10 mouse cellular contexts compared by ENCODE assay signal in genomic region chr16:70239432-70239941, GRCm38 (mm10).
A peak's percentile ranks its signal among the peaks of the same experiment; 100 is the strongest.
DNase-seq lines count a peak whose midpoint lies in the region; ATAC-seq and TF ChIP-seq lines count a peak whose summit lies in the region.
"Had no signal": no experiment of that assay in that cellular context is flagged by ENCODE, and none has a peak within 500 bp of the region (broad histone marks: within the 10 kb centered on the region; RNA-seq: fewer than 3 reads in every experiment).

No protein-coding gene starts in this region.

- no peak overlapping the region for H3K4me2 ChIP-seq in hindbrain, embryonic 12.5 days (replicated peaks)
- H3K4me2 ChIP-seq in limb, embryonic 14.5 days (replicated peaks; ENCODE audit: low read depth, low read length, severe bottlenecking): no peak overlapping the region
- H3K4me2 ChIP-seq in intestine, postnatal 0 days (replicated peaks; ENCODE audit: low read depth): no peak overlapping the region

- H3K27ac ChIP-seq in hindbrain, embryonic 12.5 days: no peak overlapping the region
- H3K27ac ChIP-seq in hindbrain, embryonic 10.5 days: no peak overlapping the region
- H3K27ac ChIP-seq in limb, embryonic 14.5 days (replicated peaks; ENCODE audit: low read depth, low read length): no peak overlapping the region
- no peak overlapping the region for H3K27ac ChIP-seq in intestine, postnatal 0 days (ENCODE audit: low read depth, low read length)

- H3K36me3 ChIP-seq in hindbrain, embryonic 12.5 days: no peaks in the 10 kb centered on the region
- no peaks in the 10 kb centered on the region for H3K36me3 ChIP-seq in hindbrain, embryonic 10.5 days
- H3K36me3 ChIP-seq in limb, embryonic 14.5 days (ENCODE audit: control insufficient read depth, insufficient read depth, low read length): no peaks in the 10 kb centered on the region
- no peaks in the 10 kb centered on the region for H3K36me3 ChIP-seq in intestine, postnatal 0 days (ENCODE audit: control insufficient read depth, insufficient read depth)

- no peak for DNase-seq in hindbrain, embryonic 10.5 days (ENCODE audit: low spot score)
- peak; percentile 69 for DNase-seq in forelimb bud, embryonic 11.5 days (ENCODE audit: low read depth, low spot score)
- no peak for DNase-seq in limb, embryonic 14.5 days (ENCODE audit: low spot score)
- DNase-seq in retina, embryonic 14.5 days (ENCODE audit: low spot score): peak; percentile 55
- DNase-seq in heart, adult 18-20 months: no peak
- no peak for DNase-seq in lung, adult 2 months
- DNase-seq: adrenal gland, postnatal 10 days; gastrocnemius, postnatal 10 days had no signal

- 27% methylated on average over 7 of the region's 7 CpGs for WGBS in hindbrain, embryonic 12.5 days
- WGBS in hindbrain, embryonic 10.5 days: 36% methylated on average over 7 of the region's 7 CpGs
- 11% methylated on average over 7 of the region's 7 CpGs for WGBS in limb, embryonic 14.5 days
- WGBS in intestine, postnatal 0 days: 42% methylated on average over 7 of the region's 7 CpGs
- WGBS in lung, adult 2 months: 59% methylated on average over 7 of the region's 7 CpGs

- H3K4me1 ChIP-seq in hindbrain, embryonic 12.5 days: peaks cover 3% of the 10 kb centered on the region; the same call in 1 of the 2 replicates
- H3K4me1 ChIP-seq in hindbrain, embryonic 10.5 days (replicated peaks): peaks cover 8% of the 10 kb centered on the region; the same call in 1 of the 2 replicates
- peaks cover 16% of the 10 kb centered on the region; the same call in 1 of the 2 replicates for H3K4me1 ChIP-seq in limb, embryonic 14.5 days (ENCODE audit: control insufficient read depth, insufficient read depth, low read length)
- no peaks in the 10 kb centered on the region for H3K4me1 ChIP-seq in intestine, postnatal 0 days (replicated peaks; ENCODE audit: control insufficient read depth, insufficient read depth, low read length)
- no peaks in the 10 kb centered on the region for H3K4me1 ChIP-seq in lung, adult 2 months (ENCODE audit: control insufficient read depth, insufficient read depth, low read length)

- no peak overlapping the region for H3K9ac ChIP-seq in hindbrain, embryonic 12.5 days
- H3K9ac ChIP-seq in limb, embryonic 14.5 days (ENCODE audit: low read depth, low read length, severe bottlenecking): no peak overlapping the region
- H3K9ac ChIP-seq in intestine, postnatal 0 days (ENCODE audit: low read depth, low read length): no peak overlapping the region

- ATAC-seq in hindbrain, embryonic 12.5 days (ENCODE audit: low FRiP score): peak; percentile 48; the same call in 1 of the 2 replicates
- ATAC-seq in limb, embryonic 14.5 days (ENCODE audit: low FRiP score, low read depth): peak; percentile 47
- no peak for ATAC-seq in intestine, postnatal 0 days

- TF ChIP-seq CTCF in intestine, postnatal 0 days (IDR thresholded peaks at IDR 0.05; ENCODE audit: low read depth): no peak
- TF ChIP-seq CTCF in lung, adult 2 months (IDR thresholded peaks at IDR 0.05; ENCODE audit: insufficient read depth, low read length): no peak

- H3K4me3 ChIP-seq in hindbrain, embryonic 12.5 days: no peak overlapping the region
- H3K4me3 ChIP-seq in hindbrain, embryonic 10.5 days: no peak overlapping the region
- no peak overlapping the region for H3K4me3 ChIP-seq in limb, embryonic 14.5 days (replicated peaks; ENCODE audit: low read length)
- H3K4me3 ChIP-seq in intestine, postnatal 0 days (ENCODE audit: low read depth, low read length): no peak overlapping the region
- no peak overlapping the region for H3K4me3 ChIP-seq in lung, adult 2 months (replicated peaks; ENCODE audit: extremely low read depth, low read depth, low read length)

- no peaks in the 10 kb centered on the region for H3K9me3 ChIP-seq in hindbrain, embryonic 12.5 days (replicated peaks)
- no peaks in the 10 kb centered on the region for H3K9me3 ChIP-seq in hindbrain, embryonic 10.5 days
- H3K9me3 ChIP-seq in limb, embryonic 14.5 days (ENCODE audit: control insufficient read depth, low read length): no peaks in the 10 kb centered on the region
- H3K9me3 ChIP-seq in intestine, postnatal 0 days (ENCODE audit: control insufficient read depth): no peaks in the 10 kb centered on the region

- H3K27me3 ChIP-seq in hindbrain, embryonic 12.5 days: no peaks in the 10 kb centered on the region
- no peaks in the 10 kb centered on the region for H3K27me3 ChIP-seq in hindbrain, embryonic 10.5 days (ENCODE audit: insufficient read depth, poor library complexity, severe bottlenecking)
- H3K27me3 ChIP-seq in limb, embryonic 14.5 days (ENCODE audit: control insufficient read depth, insufficient read depth, low read length): no peaks in the 10 kb centered on the region
- no peaks in the 10 kb centered on the region for H3K27me3 ChIP-seq in intestine, postnatal 0 days (replicated peaks; ENCODE audit: control insufficient read depth, insufficient read depth, low read length)

- TF ChIP-seq POLR2A in limb, embryonic 14.5 days (IDR thresholded peaks at IDR 0.05; ENCODE audit: borderline replicate concordance, extremely low read depth, insufficient read depth, insufficient read length): no peak
- TF ChIP-seq POLR2A in lung, adult 2 months (IDR thresholded peaks at IDR 0.05; ENCODE audit: borderline replicate concordance, extremely low read depth, low read depth, low read length): no peak

Comparison
In these comparisons a context has a peak if more than half of its experiments do, and no peak if none do; other contexts are left out.
1. DNase-seq: peak in forelimb bud, embryonic 11.5 days (single experiment) and retina, embryonic 14.5 days (single experiment); none in hindbrain, embryonic 10.5 days (single experiment), limb, embryonic 14.5 days (single experiment), heart, adult 18-20 months (0 of 2) and lung, adult 2 months (single experiment).